8 mouse cellular contexts compared by ENCODE assay signal in genomic region chr9:13826391-13826805, GRCm38 (mm10). TPM values are rescaled to one million over a fixed set of nuclear protein-coding genes. Genes with fewer than 3 reads are reported as not detected.
DNase-seq lines count a peak whose midpoint lies in the region; ATAC-seq and TF ChIP-seq lines count a peak whose summit lies in the region.

No protein-coding gene starts in this region.

- H3K9ac ChIP-seq in forebrain, postnatal 0 days = peak overlapping the region; percentile 75
- peak overlapping the region; percentile 88 for H3K9ac ChIP-seq in kidney, postnatal 0 days (ENCODE audit: low read depth, low read length)

- intact Hi-C loops in left cerebral cortex, adult 2 months (cut with DNase I) = loop anchor here (2.0 to 5.0 kb wide), 2 partner anchors 584 to 676 kb away; partner anchors contain the start of genes Cwc15 and Kdm4d
- intact Hi-C loops in left cerebral cortex, postnatal 4 days (cut with DNase I) = loop anchor here (5.0 kb wide), 1 partner anchor 594 kb away; no protein-coding TSS in a partner anchor

- no peaks in the 10 kb centered on the region for H3K9me3 ChIP-seq in forebrain, postnatal 0 days (ENCODE audit: low read length)
- no peaks in the 10 kb centered on the region for H3K9me3 ChIP-seq in kidney, postnatal 0 days (replicated peaks; ENCODE audit: low read length)

- WGBS in bone marrow, adult 2 months = under 1% methylated on average over 31 of the region's 31 CpGs
- WGBS in forebrain, postnatal 0 days = under 1% methylated on average over 31 of the region's 31 CpGs
- WGBS in kidney, postnatal 0 days = under 1% methylated on average over 31 of the region's 31 CpGs

- H3K27me3 ChIP-seq in forebrain, postnatal 0 days (ENCODE audit: insufficient read depth, low read length) = no peaks in the 10 kb centered on the region
- H3K27me3 ChIP-seq in kidney, postnatal 0 days (ENCODE audit: insufficient read depth, low read length) = no peaks in the 10 kb centered on the region

- peak overlapping the region; percentile 54 for H3K4me2 ChIP-seq in forebrain, postnatal 0 days (ENCODE audit: low read depth)
- H3K4me2 ChIP-seq in kidney, postnatal 0 days (ENCODE audit: low read length) = peak overlapping the region; percentile 74

- no peak for TF ChIP-seq CTCF in left cerebral cortex, adult 2 months (IDR thresholded peaks at IDR 0.05)
- TF ChIP-seq CTCF in bone marrow, adult 2 months (IDR thresholded peaks at IDR 0.05; ENCODE audit: control insufficient read depth, insufficient read depth, low read length) = no peak
- TF ChIP-seq CTCF in forebrain, postnatal 0 days (IDR thresholded peaks at IDR 0.05; ENCODE audit: low read depth) = no peak
- TF ChIP-seq CTCF in kidney, postnatal 0 days (IDR thresholded peaks at IDR 0.05; ENCODE audit: low read depth) = no peak

- peaks cover 6% of the 10 kb centered on the region for H3K36me3 ChIP-seq in forebrain, postnatal 0 days (ENCODE audit: insufficient read depth)
- H3K36me3 ChIP-seq in kidney, postnatal 0 days (ENCODE audit: insufficient read depth, low read length) = peaks cover 10% of the 10 kb centered on the region

- H3K4me1 ChIP-seq in bone marrow, adult 2 months (ENCODE audit: control insufficient read depth, insufficient read depth, low read length) = peaks cover 3% of the 10 kb centered on the region; the same call in 1 of the 2 replicates
- peaks cover 12% of the 10 kb centered on the region for H3K4me1 ChIP-seq in forebrain, postnatal 0 days (ENCODE audit: insufficient read depth)
- peaks cover 8% of the 10 kb centered on the region for H3K4me1 ChIP-seq in kidney, postnatal 0 days (replicated peaks; ENCODE audit: insufficient read depth, low read length)

- peak overlapping the region; percentile 85 for H3K27ac ChIP-seq in left cerebral cortex, adult 2 months
- H3K27ac ChIP-seq in bone marrow, adult 2 months (ENCODE audit: control insufficient read depth, insufficient read depth, low read depth, low read length, poor library complexity) = peak overlapping the region; percentile 92
- H3K27ac ChIP-seq in forebrain, postnatal 0 days (ENCODE audit: low read depth, low read length) = peak overlapping the region; percentile 94
- peak overlapping the region; percentile 99 for H3K27ac ChIP-seq in kidney, postnatal 0 days

- ATAC-seq in forebrain, postnatal 0 days = peak; percentile 1
- ATAC-seq in kidney, postnatal 0 days (replicated peaks; ENCODE audit: low FRiP score, low read depth) = peak; percentile 23

- DNase-seq in left cerebral cortex, adult 2 months (ENCODE audit: extremely low spot score in 1 of 2, low spot score in 2 of 2) = no peak
- DNase-seq in left cerebral cortex, postnatal 4 days = no peak
- peak; percentile 69 for DNase-seq in forebrain, postnatal 0 days
- peak; percentile 70 for DNase-seq in kidney, postnatal 0 days (ENCODE audit: low spot score)
- DNase-seq in lung, postnatal 25 days (ENCODE audit: low spot score) = peak; percentile 69
- peak; percentile 36 for DNase-seq in skeletal muscle tissue, adult 2 months (ENCODE audit: low read depth, low spot score)
- no peak for DNase-seq in cerebellum, postnatal 25 days

- peak; percentile 46; the same call in 1 of the 2 replicates for TF ChIP-seq POLR2A in bone marrow, adult 2 months (IDR thresholded peaks at IDR 0.05; ENCODE audit: borderline replicate concordance, control insufficient read depth, low read depth, low read length)

- peak overlapping the region; percentile 98 for H3K4me3 ChIP-seq in left cerebral cortex, adult 2 months
- H3K4me3 ChIP-seq in bone marrow, adult 2 months (replicated peaks; ENCODE audit: control insufficient read depth, low read depth, low read length) = peak overlapping the region; percentile 82
- H3K4me3 ChIP-seq in forebrain, postnatal 0 days (ENCODE audit: low read depth, low read length) = peak overlapping the region; percentile 67
- H3K4me3 ChIP-seq in kidney, postnatal 0 days (replicated peaks; ENCODE audit: low read depth, low read length) = peak overlapping the region; percentile 80

RNA-seq across cellular contexts. Expression of gene Cep57, which starts 0.5 kb away (rescaled TPM):
- total RNA-seq in left cerebral cortex, adult 2 months (2021) = 10 to 100 TPM; 16.9 to 17.4 TPM
- total RNA-seq in left cerebral cortex, postnatal 4 days (2021) = 10 to 100 TPM; 27.2 to 30.9 TPM
- polyA plus RNA-seq in bone marrow, adult 2 months (2011; ENCODE audit: insufficient read depth, insufficient read length, low replicate concordance, missing spikeins) = 32.9 and 37.9 TPM in 2 replicates
- total RNA-seq in forebrain, postnatal 0 days (2014; rRNA removed) = 31.9 and 33.2 TPM in 2 replicates
- 39.9 and 40.8 TPM in 2 replicates for polyA plus RNA-seq in forebrain, postnatal 0 days (2015; fragmentation: Nextera tagmentation; extraction: Ambion mirVana)
- polyA plus RNA-seq in kidney, postnatal 0 days (2015; fragmentation: Nextera tagmentation; extraction: Ambion mirVana) = 49.2 and 50.3 TPM in 2 replicates

RNA-seq across cellular contexts. Expression of gene Fam76b, which starts 1.1 kb away (rescaled TPM):
- 10 to 100 TPM; 19.3 to 19.9 TPM for total RNA-seq in left cerebral cortex, adult 2 months (2021)
- 10 to 100 TPM; 36.4 to 37.2 TPM for total RNA-seq in left cerebral cortex, postnatal 4 days (2021)
- 13.0 and 26.3 TPM in 2 replicates for polyA plus RNA-seq in bone marrow, adult 2 months (2011; ENCODE audit: insufficient read depth, insufficient read length, low replicate concordance, missing spikeins)
- total RNA-seq in forebrain, postnatal 0 days (2014; rRNA removed) = 34.8 and 43.1 TPM in 2 replicates
- polyA plus RNA-seq in forebrain, postnatal 0 days (2015; fragmentation: Nextera tagmentation; extraction: Ambion mirVana) = 12.3 and 13.3 TPM in 2 replicates
- polyA plus RNA-seq in kidney, postnatal 0 days (2015; fragmentation: Nextera tagmentation; extraction: Ambion mirVana) = 19.6 and 20.3 TPM in 2 replicates

Comparison
In these comparisons a context has a peak if more than half of its experiments do, and no peak if none do; other contexts are left out.
1. DNase-seq: peak in forebrain, postnatal 0 days (single experiment), kidney, postnatal 0 days (single experiment), lung, postnatal 25 days (single experiment) and skeletal muscle tissue, adult 2 months (single experiment); none in left cerebral cortex, adult 2 months (0 of 2), left cerebral cortex, postnatal 4 days (single experiment) and cerebellum, postnatal 25 days (0 of 2).
2. Peak in every context shown above with its lines, with median percentiles within 50 percentile points of each other: H3K27ac ChIP-seq and H3K4me3 ChIP-seq.